Mouse (Mus musculus) cerebellum, postnatal 36 days (tissue): ENCODE data around the gene Fgfr2.

Experiments used
- DNase-seq, 2 experiments: peaks; one replicate each; pipeline ENCODE4 v3.0.0; 2021 to 2022; ENCODE audit warnings: mixed read lengths in 2 of 2

Gene Fgfr2

DNA sequence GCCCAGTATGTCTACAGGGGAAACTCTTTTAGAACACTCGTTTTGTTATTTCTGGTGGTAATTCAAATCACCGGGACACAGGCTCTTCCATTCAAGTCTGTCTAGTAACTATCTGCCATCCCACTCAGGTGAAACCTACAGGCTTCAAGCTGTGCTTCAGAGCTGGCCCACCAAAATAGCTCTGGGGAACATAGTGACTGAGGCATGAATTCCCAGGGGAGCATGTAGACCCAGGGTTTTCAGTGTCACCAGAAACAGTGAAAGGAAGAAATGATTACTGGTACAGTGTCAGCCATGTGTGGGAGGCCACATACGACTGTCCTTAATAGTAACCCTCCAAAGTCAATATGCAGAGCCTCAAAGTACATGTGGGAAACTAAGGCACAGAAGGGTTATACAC lies 841.0 kb downstream of the Fgfr2 start:
- no peak for DNase-seq

DNA sequence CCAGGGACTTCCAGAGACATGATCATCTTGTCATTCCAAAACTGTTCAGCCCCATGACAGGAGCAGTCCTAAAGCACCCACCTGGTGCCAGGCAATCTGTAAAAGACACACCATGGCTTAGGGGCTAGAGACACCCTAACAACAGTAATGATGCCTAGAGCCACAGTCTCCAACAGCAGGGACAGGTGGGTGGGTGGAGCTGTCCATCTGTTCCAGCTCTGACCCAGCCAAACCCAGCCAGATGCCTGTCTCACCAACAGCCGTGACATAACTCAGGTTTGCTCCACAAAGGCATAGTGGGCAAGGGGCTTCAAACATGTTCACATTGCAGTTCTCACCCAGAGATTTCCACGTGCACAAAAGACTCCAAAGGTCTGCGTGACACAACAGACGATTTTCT lies 841.4 kb downstream of the Fgfr2 start:
- peak; percentile 69 to 74 for DNase-seq

DNA sequence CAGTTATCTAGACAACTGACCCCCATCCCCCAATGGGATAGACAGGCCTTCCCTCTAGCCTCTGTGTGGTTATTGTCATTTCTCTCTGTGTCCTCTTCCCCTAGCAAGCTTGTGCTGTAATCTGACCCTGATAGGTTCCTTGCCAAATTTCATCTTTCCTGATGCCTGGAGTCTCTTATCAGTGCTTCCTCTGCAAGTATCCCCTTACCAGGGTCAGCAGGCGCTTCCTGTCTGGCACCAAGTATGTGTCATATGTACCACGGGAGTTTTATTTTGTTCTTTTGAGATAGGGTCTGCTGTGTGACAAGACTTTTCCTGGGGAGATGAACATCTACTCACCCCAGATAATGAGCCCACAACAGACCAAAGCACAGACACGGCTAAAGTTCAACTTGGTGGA lies 844.5 kb downstream of the Fgfr2 start:
- no peak for DNase-seq

DNA sequence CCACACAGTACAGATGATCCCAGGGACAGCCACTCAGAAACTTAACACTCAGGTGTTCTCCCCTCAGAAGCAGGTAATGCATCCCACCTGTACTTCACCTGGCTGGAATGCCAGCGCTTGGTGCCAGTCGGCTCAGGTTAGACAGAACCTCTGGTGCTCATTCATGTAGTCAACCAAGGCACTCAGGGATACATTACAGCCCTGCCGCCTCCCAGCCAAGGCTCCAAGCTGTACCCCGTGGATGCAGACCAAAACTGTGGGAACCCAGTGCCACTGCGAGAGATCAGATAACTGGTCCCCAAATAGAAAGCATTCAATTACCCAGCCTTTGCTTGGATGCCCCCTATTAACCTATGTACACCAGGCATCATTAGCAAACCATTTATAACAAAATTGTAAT lies 846.9 kb downstream of the Fgfr2 start:
- no peak for DNase-seq

DNA sequence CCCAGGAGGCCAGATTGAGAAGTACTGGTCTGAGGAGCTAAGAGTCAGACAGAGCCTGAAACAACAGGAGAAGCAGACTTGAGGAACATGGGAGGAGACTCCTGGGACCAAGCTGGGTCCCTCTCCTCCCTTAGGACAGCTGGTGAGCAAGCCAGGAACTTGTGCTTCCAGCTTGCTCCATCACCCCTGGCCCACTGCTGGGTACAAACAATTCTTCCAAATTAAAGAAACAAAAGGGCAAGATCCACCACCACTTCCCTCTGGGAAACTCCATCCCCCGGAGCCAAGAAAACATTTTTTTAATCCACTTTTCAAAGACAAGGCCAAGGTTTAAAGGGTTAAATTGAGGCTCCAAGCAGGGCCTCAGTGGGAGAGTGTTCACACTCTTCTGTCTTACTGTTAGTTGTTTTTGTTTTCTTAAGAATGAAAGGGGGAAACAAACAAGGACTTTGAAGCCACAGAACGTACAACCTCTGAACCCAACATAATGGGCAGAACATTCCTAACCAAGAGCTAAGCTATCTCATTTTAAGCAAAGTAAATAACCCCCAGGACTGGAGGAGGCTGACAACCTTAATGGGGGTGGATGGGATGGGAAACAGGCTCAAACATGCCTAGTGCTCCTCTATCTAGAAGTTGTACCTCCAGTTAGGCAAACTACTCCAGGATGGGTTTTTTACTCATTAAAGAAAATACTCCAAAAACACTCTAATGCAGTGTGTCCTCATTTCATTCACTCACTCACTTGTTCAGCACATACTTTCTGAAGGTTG lies 849.2 kb downstream of the Fgfr2 start:
- DNase-seq = no peak

DNA sequence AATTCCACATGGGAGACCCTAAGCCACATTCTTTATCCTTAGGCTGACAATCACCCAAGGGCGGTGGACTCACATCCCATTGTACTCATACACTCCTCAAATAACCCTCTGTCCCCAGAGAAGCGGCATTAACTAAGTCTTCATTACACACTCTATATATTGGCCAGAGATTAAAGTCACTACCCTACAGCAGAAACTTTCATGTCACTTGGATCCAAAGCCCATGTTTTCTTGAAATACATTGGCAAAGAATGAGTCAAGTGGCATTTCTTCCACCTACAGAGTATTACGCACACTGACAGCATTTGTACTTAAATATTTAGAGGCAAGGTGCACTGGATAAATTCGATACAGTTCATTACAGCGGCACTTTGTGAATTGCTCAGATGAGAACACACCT lies 850.2 kb downstream of the Fgfr2 start:
- no peak for DNase-seq

DNA sequence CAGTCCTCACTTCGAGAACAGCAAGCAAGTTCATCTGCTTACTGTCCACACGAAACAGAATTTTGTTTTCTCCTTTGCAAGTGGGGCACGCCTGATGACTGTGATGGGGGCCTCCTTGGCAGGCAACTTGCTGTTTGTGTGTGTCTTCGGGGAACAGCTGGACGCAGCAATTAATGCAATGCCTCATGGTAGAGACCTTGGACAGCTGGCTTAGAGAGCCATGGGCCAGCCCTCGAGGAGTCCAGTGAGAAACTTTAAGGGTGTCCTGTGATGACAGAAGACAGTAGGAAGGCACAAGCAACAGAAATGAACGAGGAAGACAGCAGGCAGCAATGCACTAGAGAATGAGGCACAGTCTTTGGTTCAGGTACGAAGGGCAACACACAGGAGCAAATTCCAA lies 852.8 kb downstream of the Fgfr2 start:
- DNase-seq = no peak

DNA sequence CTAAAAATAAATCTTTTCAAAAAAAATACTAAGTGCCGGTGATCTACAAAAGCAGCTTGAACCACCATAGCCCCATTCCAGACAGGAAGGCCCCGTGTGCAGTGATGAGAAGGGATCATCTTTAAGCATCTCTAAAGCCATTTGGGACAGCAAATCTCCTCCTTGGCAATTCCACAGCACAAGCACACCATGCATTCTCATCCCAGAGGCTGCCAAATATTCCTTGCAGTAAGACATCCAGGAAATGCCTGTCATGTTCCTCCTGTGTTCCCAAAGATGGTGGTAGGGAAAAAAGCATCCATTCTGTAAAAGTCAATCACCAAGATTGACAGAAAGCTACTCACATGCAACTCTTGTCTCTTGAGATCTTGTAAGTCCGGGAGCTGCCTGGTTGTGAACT lies 853.5 kb downstream of the Fgfr2 start:
- DNase-seq = no peak

DNA sequence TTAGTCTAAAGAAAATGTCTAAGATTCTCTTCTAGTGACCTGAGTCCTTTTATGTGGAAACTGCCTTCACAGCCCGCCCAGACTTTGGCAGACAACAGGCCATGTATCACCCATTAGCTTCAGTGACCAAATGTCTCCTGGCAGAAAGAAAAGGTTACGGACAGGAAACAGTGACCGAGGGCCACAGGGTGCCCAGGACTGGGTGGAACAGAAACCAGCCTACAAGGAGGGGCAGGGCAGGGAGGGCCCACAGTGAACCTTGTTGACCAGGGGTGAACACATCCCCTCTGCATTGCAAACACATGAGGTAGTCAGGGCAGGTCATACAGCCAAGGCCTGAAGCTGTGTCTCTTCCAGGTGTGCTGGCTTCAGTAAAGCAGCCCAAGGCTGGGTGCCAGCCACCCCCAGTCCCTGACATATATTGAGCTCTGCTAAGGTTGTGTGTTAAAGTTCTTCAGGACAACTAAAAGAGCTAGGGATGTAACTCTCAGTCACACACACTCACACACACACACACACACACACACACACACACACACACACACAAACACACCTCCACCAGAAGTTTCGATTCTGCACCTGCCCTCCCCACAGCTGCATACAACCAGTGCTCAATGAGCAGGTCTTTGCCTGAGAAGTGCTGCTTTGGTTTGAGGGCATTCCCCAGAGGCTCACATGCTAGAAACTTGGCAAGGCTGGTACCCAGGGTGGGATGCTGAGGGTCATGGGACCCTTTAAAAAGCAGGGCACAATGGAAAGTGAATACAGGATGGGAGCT lies 855.2 kb downstream of the Fgfr2 start:
- DNase-seq = peak; percentile 61 to 65

DNA sequence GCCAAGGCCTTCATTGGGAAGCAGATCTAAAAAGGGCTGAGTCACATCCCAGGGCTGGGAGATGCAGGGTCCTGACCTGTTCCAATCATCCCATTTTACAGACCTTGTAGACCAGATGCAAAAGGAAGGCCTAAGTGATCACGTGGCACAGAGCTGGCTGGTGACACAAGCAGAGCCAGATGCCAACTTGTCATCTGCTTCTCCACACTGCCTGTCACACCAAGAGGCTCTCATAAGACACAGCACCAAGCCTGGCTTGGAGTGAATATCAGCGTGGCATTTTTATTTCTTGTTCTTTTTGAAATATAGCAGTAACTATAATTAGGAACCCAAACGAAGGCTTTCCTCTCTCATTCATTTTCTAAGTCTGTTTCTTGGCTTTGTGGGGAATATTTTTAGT lies 858.4 kb downstream of the Fgfr2 start:
- no peak for DNase-seq

DNA sequence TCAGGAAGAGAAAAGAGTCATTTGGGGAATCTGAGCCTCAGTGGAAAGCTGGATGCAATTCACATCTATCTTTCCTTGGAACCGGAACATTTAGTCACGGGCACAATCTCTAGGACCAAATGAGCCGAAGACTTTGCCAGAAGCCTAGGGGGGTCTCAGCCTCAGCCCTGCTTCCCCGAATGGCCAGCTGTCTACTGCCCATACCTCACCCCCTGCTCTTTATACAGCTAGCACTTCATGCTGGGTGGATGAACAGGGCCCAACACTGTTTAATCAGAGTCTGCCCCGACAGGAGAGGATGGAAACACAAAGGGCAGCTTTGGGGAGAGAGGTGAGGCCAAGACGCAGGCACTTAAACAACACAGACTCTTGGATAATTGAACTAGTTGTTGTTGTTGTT lies 860.0 kb downstream of the Fgfr2 start:
- DNase-seq = no peak

DNA sequence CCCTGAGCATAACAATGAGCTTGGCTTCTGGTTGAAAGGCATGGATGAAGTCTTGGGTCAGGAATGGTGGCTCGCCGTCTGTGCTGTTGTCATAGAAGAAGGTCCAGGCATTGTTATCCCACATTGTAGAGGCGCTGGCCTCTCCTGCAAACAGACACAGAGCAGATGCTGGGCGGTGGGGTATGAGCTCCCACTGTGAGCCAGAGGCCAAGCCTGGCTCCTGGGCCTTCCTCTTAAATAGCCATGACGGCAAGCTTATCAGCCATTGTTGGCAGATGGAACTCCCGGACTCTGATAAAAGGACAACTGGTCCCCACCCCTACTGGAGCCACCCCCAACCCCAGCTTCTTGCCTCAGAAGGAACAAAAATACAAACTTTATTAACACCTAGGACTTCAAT lies 860.5 kb downstream of the Fgfr2 start:
- DNase-seq = no peak

DNA sequence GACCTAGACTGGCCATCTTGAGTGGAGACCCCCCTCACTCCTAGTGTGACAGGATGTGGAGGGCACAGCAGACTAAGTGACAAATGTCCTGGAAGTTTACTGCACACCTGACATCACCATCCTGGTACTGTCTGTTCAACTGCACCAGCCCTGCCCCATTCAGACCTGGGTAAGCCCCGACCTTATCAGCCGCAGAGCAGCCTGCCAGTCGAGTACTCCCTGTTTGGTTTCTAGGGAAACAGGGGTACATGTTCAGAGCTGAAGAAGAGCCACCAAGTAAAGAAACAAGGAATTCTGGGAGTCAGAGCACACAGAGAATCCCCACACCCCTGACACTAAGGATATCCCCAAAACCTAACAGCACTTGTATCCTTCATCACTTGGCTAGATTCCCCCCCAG lies 861.3 kb downstream of the Fgfr2 start:
- no peak for DNase-seq

DNA sequence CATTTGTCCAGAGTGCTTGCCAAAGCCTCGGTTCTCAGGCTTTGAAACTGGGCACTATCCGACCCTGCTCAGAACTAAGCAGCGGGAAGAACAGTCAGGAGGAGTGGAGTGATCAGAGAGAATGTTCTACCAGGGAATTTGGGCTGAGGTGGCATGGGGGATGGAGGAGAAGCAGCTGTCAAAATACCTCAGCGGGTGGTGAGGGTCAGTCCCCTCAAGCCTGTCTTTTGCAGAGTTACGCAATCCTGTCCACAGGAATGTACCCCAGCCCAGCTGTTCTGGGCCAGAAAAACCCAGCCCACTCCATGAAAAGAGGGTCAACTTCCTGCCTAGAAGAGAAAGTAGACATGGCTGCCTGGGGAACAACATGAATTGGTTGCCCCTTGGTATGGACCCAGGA lies 862.5 kb downstream of the Fgfr2 start:
- DNase-seq = no peak

DNA sequence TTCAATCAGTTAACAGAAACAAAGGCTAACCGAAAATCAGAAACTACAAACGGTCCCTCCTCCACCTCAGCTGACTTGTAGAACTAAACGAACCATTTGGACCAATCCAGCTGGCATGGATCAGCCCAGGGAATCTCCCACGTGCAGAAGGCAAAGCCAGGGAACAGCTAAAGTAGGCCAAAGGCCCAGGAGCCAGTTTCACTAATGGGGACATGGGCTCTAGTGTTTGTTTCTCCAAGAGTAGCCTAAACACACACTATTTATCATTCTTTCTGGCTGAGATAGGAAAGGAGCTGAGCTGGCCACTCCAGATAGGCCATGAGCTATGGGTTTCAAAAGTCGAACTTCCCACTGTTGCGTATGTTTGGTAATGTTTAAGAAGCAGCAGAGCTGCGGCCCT lies 864.3 kb downstream of the Fgfr2 start:
- peak; percentile 39 to 45 for DNase-seq

DNA sequence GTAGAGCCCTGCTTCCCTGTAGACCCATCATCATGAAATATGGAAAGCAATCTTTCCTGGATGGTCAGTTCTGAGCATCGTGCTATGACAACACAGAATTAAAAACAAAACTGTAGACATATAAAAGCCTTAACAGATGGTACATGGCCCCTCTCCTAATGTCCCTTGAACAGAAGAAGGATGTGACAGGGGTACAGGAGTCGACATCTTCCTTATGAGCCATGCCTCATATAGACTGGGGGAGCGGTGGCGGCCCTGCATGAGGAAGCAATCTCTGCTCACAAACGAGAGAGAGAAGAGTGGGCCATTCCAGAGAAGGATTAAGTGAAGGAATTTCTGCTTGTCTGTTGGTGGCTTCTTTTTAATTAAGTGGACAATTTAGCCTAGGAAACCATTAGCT lies 864.9 kb downstream of the Fgfr2 start:
- no peak for DNase-seq

DNA sequence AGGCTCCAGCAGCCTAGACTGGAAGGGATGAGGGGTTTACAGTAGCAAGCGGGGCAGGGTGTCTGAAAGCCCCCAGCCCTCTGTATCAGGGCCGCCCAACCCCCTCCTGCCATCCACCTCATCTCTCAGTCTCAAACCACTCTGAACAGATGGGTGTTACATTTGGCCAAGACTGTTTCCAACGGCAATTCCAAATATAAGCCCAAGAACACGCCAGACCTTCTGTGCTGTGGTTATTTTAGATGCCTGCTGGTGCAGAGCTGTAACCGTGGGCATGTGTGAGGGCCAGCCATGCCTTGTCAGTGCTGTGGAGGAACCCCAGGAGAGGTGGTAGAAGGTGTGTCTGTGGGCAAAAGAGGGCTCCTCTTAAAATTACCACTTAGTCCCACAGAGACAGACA lies 869.6 kb downstream of the Fgfr2 start:
- peak; percentile 72 to 79 for DNase-seq

DNA sequence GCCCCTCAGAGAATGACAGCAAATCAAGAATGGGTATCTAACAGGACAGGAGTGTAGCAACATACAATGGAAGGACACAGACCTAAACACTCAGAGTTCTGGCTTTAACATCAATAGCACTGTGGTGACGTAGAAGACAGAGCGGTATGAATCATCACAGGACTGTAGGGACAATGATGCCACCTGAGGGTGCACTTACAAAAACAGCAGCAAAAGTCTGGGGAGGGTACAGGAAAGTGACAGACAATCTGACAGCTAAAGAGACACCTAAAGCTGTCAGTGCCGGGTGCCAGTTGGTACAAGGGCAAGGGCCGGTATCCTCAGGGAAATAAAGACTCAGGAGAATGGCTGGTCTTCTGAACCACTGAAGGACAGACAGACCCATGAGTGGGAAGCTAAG lies 870.1 kb downstream of the Fgfr2 start:
- DNase-seq = no peak

DNA sequence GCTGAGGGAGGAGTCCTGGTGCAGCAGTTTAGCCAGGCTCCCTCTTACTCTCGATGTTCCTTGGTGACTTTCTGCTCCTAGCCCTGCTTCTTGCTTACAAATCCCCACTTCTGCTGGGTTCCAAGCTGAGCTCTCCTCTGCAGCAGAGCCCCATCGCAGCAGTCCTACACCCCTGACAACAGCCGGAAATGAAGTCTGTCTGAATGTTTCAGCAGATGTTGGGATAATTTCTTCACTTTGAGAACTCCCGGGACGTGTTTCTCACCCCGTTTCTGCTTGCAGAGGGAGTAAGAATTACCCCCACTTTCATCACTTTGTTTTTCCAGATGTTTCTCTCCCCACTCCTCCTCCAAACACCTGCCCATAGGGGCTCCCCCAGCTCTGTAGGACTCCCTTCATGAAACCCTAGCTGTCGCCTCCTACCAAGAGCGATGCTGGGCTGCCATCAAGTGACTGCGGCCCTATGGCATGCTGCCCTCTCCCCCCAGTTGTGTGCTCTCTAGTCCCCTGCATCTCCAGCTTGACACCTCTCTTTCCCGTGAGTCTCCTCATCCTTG lies 873.5 kb downstream of the Fgfr2 start:
- no peak for DNase-seq

DNA sequence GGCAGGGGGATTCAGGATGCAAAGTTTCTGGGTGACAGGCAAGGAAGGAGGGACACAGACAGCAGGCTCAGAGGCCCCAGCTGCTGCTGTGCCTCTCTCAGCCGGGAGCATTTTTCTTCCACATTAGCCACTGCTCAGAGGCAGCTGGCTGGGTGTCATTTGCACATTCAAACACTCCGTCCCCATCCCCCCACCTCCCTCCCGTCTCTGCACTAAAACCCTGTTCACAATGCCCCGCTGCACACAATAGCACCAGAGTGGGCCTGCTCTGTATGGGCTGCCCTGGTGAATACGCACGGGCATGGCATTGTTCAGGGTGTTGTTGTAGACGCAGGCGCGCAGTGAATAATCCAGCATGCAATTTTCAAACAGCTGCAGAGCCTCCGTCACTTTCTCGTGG lies 875.6 kb downstream of the Fgfr2 start:
- no peak for DNase-seq

DNA sequence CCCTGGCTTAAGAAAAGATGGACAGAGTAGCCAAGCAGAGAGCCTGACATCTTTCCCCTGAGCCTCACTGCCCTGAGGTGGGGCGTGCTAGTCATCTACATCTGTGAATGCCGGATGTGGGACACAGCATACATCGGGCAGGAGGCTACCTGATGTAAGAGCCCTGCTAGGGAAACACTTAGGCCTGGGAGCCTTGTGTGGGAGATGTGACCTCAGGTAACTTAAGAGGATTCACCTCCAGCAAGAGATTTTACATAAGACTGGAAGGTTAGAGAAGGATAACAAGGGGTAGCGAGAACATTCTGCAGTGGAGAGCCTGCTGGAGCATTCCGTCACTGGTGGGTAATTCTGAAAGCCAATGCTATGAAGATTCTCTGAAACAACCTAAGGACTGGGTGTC lies 876.1 kb downstream of the Fgfr2 start:
- DNase-seq = no peak

DNA sequence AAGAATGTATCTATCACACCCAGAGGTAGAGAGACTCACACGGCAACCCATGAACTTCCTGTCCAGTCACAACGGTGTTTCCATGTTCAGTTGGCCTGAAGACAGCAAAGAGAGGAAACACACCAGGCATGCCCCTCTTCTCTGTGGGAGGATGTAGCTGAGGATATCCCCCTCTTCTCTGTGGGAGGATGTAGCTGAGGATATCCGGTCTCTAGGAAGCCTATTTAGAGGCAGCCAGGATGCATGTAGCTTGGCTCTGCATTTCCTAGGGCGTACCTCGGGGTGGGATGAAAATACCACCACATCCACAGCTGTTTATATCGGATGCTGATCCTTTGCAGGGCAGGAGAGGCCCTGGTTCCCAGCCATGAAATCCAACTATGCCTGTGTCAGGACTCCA lies 877.4 kb downstream of the Fgfr2 start:
- no peak for DNase-seq

DNA sequence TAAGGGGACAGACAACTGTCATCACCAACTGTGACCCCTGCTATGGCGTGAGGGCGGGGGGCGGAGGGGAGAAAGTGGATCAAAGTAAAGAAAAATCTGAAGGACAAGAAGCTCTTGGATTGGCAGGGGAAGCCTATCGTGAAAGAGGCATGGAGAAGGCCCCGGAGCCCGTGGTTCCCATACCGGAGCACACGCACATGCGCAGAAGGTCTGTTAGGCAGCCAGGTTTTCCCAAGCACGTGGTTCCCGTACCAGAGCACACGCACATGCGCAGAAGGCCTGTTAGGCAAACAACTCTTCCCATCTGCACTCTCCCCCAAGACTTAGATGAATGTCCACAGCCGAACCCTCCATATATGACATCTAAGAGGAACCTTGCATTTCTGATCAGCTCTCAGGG lies 878.5 kb downstream of the Fgfr2 start:
- DNase-seq = no peak

DNA sequence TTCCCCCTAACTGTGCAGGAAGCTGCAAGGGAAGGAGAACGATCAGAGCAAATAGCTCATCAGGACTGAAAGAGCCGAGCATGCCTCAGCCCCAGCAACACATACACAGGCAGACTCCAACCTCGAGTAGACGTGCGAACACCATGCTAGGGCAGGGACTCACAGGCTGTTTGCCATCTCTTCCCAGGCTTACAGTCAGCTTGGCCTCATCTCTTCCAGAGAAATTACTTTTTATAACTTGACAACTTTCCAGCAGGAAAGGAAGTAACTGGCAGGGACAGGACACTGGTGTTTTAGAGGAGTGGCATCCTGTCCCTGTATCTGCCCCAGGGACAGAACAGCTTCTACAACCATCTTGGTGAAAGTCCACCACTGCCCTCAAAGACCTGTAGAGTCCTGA lies 879.9 kb downstream of the Fgfr2 start:
- DNase-seq = no peak
